Mouse (Mus musculus): ENCODE measurements around the gene Fam117a. TPM values are rescaled to one million over a fixed set of nuclear protein-coding genes. Genes with fewer than 3 reads are reported as not detected.
"Not testable (repeated sequence)": the region's sequence is repeated elsewhere in the genome, so short reads cannot be mapped to it uniquely, and the experiment has no call there.

Fam117a gene
- polyA plus RNA-seq, 1 experiment from 2014 or later, result 3.0 TPM

DNA sequence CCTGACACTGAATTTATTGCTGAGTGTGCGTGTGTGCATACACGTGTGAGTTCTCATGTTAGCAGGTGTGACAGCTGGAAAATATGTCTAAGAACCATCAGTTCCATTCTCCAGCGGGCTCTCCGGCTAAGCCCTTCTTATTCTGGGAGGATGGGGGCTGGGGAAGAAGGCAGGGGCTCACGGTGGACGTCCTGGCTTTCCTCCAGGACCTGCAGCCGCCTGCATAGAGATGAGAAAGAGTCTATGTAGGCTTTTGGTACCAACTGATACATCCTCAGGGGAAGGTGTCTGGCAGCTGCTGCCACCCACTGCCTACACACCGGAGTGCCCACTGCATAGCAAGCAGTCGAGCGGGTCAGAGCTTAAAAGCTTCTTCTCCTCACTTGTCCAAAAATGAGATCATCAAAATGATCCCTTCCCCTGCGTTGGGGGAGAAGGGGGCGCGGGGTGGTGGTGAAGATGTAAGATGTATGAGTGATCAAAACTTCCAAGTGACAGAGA is 62.8 kb downstream of the Fam117a start:
- Histone ChIP-seq H3K27me3 (no peaks in the 10 kb centered on the region), H3K4me1 (peaks cover 34% of the 10 kb centered on the region), H3K36me3 (no peaks in the 10 kb centered on the region), H3K9ac (replicated peaks) (no peak overlapping the region), H3K27ac (replicated peaks) (0 out of 2 replicates have a peak overlapping the region, but pooled peaks have one; percentile 2), H3K4me2 (replicated peaks) (no peak overlapping the region), H3K4me3 (no peak overlapping the region), H3K9me3 (no peaks in the 10 kb centered on the region)
- WGBS, result 55% methylated on average over 13 of the region's 13 CpGs
- no peak for ATAC-seq (replicated peaks)

GRCm38 (mm10) chr11:95401568-95401967 is 64.8 kb downstream of the Fam117a start:
- Histone ChIP-seq H3K9me3 (no peaks in the 10 kb centered on the region), H3K27ac (replicated peaks) (no peak overlapping the region), H3K4me2 (replicated peaks) (no peak overlapping the region), H3K4me3 (no peak overlapping the region), H3K27me3 (no peaks in the 10 kb centered on the region), H3K4me1 (peaks cover 34% of the 10 kb centered on the region), H3K9ac (replicated peaks) (no peak overlapping the region), H3K36me3 (no peaks in the 10 kb centered on the region)
- ATAC-seq (replicated peaks), result no peak
- WGBS, result 90% methylated on average over 5 of the region's 5 CpGs

DNA sequence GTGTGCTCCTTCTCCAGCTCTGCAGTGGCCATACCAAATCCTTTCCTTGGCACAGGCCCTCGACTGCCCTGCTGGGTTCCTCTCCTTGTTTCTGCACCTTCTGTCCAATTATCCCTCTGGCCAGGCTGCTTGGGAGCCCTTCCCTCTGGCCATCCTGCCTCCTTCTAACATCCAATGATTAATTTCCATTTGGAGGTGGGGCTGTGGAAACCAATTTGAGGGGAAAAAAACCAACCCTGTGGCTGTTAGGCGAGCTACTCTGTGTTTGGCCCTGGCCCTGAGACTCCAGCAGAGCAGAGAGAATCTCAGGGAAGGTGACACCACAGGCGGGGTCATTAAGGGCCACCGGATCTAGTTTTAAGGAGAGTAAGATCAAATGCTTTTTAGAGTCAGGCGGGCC is 65.4 kb downstream of the Fam117a start:
- Histone ChIP-seq H3K27me3 (no peaks in the 10 kb centered on the region), H3K4me2 (replicated peaks) (no peak overlapping the region), H3K4me1 (peaks cover 34% of the 10 kb centered on the region), H3K4me3 (no peak overlapping the region), H3K9ac (replicated peaks) (no peak overlapping the region), H3K9me3 (no peaks in the 10 kb centered on the region), H3K27ac (replicated peaks) (0 out of 2 replicates have a peak overlapping the region, but pooled peaks have one; percentile 27), H3K36me3 (no peaks in the 10 kb centered on the region)
- WGBS, result 21% methylated on average over 5 of the region's 5 CpGs
- no peak for ATAC-seq (replicated peaks)

GRCm38 (mm10) chr11:95402658-95403101 is 65.9 kb downstream of the Fam117a start:
- WGBS, result 32% methylated on average over 8 of the region's 8 CpGs
- Histone ChIP-seq H3K4me1 (peaks cover 32% of the 10 kb centered on the region), H3K4me2 (replicated peaks) (no peak overlapping the region), H3K9me3 (no peaks in the 10 kb centered on the region), H3K9ac (replicated peaks) (no peak overlapping the region), H3K4me3 (no peak overlapping the region), H3K36me3 (no peaks in the 10 kb centered on the region), H3K27me3 (no peaks in the 10 kb centered on the region), H3K27ac (replicated peaks) (no peak overlapping the region)
- no peak for ATAC-seq (replicated peaks)

DNA sequence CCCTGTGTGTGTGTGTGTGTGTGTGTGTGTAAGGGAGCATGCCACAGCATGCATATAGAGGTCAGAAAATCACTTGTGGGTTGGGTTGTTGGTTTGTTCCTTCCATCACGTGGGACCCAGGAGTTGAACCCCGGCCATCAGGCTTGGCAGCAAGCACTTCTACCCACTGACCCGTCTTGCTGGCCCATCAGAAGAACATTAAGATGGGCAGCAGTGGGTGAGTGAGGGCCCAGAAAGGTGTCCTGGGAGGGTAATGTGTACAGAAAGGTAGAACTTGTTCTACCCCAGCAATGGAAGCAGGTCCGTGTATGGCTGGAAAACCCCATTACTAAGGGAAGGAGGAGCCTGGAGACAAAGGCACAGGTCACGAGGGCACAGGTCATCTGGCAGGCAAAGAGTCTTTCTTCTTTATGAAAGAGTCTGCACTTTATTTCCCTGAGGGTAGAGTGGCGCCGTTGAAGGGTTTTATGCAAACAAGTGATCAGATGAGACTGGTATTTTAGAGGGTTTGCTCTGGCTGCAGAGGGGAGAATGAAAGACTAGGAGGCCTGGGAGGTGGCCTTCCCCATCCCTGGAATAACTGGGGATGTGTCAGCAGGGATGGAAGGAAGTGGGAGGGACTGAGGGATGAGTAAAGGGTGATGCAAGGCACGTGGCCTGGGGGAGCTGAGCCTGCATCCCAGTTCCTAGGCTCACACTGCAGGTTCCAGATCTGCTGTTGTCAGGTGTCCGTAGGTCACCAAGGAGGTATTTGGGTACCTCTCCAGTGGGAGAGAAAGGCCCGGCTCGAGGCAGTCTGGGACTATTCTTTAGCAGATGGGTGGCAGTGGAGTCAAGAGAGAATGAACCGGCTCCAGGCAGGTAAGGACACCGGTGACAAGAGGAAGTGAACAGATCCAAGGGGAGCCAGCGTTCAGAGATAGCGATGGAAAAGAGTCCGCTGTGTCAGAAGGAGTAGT is 66.8 kb downstream of the Fam117a start:
- H3K36me3 ChIP-seq, result no peaks in the 10 kb centered on the region
- no peaks in the 10 kb centered on the region for H3K9me3 ChIP-seq
- no peak overlapping the region for H3K4me3 ChIP-seq
- no peak overlapping the region for H3K27ac ChIP-seq (replicated peaks)
- WGBS, result 68% methylated on average over 16 of the region's 16 CpGs
- H3K4me1 ChIP-seq, result peaks cover 22% of the 10 kb centered on the region
- no peak overlapping the region for H3K4me2 ChIP-seq (replicated peaks)
- H3K27me3 ChIP-seq, result no peaks in the 10 kb centered on the region
- no peak for ATAC-seq (replicated peaks)
- H3K9ac ChIP-seq (replicated peaks), result no peak overlapping the region

GRCm38 (mm10) chr11:95405771-95406170 is 69.0 kb downstream of the Fam117a start:
- H3K4me2 ChIP-seq (replicated peaks), result no peak overlapping the region
- no peak overlapping the region for H3K4me3 ChIP-seq
- 83% methylated on average over 4 of the region's 4 CpGs for WGBS
- no peaks in the 10 kb centered on the region for H3K9me3 ChIP-seq
- peaks cover 9% of the 10 kb centered on the region for H3K4me1 ChIP-seq
- ATAC-seq (replicated peaks), result no peak
- H3K36me3 ChIP-seq, result no peaks in the 10 kb centered on the region
- H3K9ac ChIP-seq (replicated peaks), result no peak overlapping the region
- no peaks in the 10 kb centered on the region for H3K27me3 ChIP-seq
- H3K27ac ChIP-seq (replicated peaks), result no peak overlapping the region

DNA sequence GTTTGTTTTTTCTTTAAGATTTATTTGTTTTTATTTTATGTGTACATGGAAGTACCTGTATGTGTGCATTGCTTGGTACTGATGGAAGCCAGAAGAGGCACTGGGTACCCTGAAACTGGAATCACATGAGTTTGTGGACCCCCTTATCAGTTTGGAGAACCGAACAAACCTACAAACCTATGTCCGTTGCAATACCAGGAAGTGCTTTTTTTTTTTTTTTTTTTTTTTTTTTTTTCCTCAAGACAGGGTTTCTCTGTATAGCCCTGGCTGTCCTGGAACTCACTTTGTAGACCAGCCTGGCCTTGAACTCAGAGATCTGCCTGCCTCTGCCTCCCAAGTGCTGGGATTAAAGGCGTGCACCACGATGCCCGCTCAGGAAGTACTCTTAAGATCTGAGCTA is 69.6 kb downstream of the Fam117a start:
- H3K27ac ChIP-seq (replicated peaks); H3K4me3 ChIP-seq; H3K4me2 ChIP-seq (replicated peaks); ATAC-seq (replicated peaks); H3K36me3 ChIP-seq; H3K27me3 ChIP-seq; H3K9me3 ChIP-seq; H3K9ac ChIP-seq (replicated peaks): not testable (repeated sequence)
- 97% methylated on average over 5 of the region's 5 CpGs for WGBS
- H3K4me1 ChIP-seq, result peaks cover 13% of the 10 kb centered on the region

GRCm38 (mm10) chr11:95409450-95410112 is 72.8 kb downstream of the Fam117a start:
- Histone ChIP-seq H3K36me3 (no peaks in the 10 kb centered on the region), H3K9me3 (no peaks in the 10 kb centered on the region), H3K9ac (replicated peaks) (no peak overlapping the region), H3K4me3 (no peak overlapping the region), H3K27ac (replicated peaks) (no peak overlapping the region), H3K4me1 (peaks cover 16% of the 10 kb centered on the region), H3K4me2 (replicated peaks) (no peak overlapping the region), H3K27me3 (no peaks in the 10 kb centered on the region)
- no peak for ATAC-seq (replicated peaks)
- 89% methylated on average over 10 of the region's 10 CpGs for WGBS

DNA sequence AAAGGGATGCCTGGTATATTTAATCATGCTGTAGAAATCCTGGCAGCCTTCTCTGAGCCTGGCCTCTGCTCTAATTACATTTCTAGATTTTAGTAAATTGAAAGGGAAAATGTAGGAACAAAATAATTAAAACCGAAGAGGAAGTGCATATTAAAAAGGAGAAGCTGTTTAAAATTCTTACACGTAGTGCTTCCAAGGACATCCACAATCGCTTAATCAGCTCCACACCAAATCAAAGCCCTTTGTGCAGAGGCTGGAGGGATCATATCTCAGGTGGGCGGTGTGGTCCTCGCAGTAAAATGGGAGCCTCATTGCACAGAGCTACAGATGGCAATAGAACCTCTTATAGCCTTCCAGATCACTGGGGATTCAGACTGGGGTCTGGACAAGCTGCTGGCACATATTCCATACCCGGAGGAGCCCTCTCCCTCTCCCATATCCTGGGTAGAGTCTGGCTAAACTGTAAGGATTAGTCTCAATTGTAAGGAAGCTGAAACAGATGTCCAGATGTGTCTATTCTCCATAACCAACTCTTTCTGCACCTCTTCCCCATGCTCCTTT is 74.7 kb downstream of the Fam117a start:
- Histone ChIP-seq H3K9me3 (no peaks in the 10 kb centered on the region), H3K4me3 (no peak overlapping the region), H3K4me1 (peaks cover 33% of the 10 kb centered on the region), H3K36me3 (no peaks in the 10 kb centered on the region), H3K27me3 (no peaks in the 10 kb centered on the region), H3K27ac (replicated peaks) (peak overlapping the region; percentile 59), H3K4me2 (replicated peaks) (no peak overlapping the region), H3K9ac (replicated peaks) (no peak overlapping the region)
- 48% methylated on average over 6 of the region's 6 CpGs for WGBS
- ATAC-seq (replicated peaks), result no peak

DNA sequence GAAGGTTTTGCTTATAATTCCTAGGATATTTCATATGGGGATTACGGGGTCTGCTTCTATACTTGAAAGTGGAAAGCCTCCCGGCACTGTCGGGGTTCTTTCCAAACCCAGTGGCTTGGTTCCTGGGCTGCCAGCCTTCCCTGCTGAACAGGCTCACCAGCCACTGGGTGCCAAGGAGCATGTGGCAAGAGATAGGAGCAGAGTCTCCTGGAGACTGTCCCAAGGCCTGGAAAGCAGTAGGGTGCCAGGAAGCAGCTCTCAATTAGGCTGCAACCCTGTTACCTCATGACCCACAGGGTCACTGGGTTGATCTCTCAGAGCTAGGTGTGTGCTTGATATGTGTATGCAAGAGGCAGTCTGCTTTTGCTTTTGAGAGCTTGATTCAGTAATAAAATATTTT is 75.8 kb downstream of the Fam117a start:
- Histone ChIP-seq H3K36me3 (no peaks in the 10 kb centered on the region), H3K27ac (replicated peaks) (peak overlapping the region; percentile 59), H3K27me3 (no peaks in the 10 kb centered on the region), H3K4me3 (no peak overlapping the region), H3K4me2 (replicated peaks) (no peak overlapping the region), H3K4me1 (peaks cover 43% of the 10 kb centered on the region), H3K9me3 (no peaks in the 10 kb centered on the region), H3K9ac (replicated peaks) (no peak overlapping the region)
- 85% methylated on average over 3 of the region's 3 CpGs for WGBS
- no peak for ATAC-seq (replicated peaks)

DNA sequence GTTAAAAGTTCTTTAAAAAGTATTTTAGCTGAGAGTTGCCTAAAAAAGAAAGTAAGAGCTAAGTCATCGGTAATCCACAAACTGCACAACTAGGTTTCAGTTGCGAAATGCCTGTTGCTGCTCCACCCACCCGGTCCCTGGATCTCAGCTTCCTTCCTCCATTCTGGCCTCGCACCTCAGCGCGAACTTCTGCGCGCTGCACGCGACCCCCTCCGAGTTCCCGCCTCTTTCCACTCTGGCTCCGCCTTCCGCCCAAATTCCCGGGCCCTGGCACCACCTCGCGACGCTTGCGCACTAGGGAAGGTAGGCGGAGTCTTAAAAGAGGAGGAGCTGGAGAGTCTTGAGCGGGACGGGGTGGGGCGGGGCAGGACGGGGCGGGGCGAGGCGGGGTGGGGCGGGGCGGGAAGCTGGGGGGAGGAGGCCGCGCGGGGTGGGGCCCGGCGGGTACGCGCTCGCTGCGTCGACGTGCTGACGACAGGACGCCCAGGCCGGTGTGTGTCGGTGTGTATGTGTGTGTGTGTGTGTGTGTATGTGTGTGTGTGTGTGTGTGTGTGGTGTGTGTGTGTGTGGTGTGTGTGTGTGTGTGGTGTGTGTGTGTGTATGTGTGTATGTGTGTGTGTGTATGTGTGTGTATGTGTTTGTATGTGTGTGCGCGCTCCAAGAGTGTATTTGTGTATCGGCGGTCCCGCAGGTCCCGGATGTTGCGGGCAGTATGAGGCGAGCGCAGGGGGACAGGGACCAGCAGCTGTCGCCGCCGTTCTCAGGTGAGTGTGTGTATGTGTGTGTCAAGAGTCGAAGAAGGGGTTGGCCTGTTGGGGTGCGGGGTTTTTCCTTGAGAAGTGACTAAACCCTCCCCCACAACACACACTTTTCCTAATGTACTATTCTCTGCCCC is 77.1 kb downstream of the Fam117a start, which contains the start of gene Spop:
Gene Spop, plus strand, starts transcription at position 440 of the 895 bp plus-strand sequence.
- H3K4me1 ChIP-seq, result peaks cover 45% of the 10 kb centered on the region
- H3K4me3 ChIP-seq, result peak within 1 kb of the TSS; percentile 70
- peak; percentile 87 for ATAC-seq (replicated peaks)
- H3K9me3 ChIP-seq, result no peaks in the 10 kb centered on the region
- peak within 1 kb of the TSS; percentile 74 for H3K9ac ChIP-seq (replicated peaks)
- H3K4me2 ChIP-seq (replicated peaks), result peak within 1 kb of the TSS; percentile 80
- H3K27ac ChIP-seq (replicated peaks), result peak within 1 kb of the TSS; percentile 98
- WGBS, result 3% methylated on average over 36 of the region's 58 CpGs
- H3K27me3 ChIP-seq, result no peaks in the 10 kb centered on the region
- no peaks in the 10 kb centered on the region for H3K36me3 ChIP-seq
